Mouse (Mus musculus) liver, embryonic 15.5 days (tissue): ENCODE measurements around the gene Tulp1. TPM values are rescaled to one million over a fixed set of nuclear protein-coding genes. Genes with fewer than 3 reads are reported as not detected.

Source experiments
- ATAC-seq: fragments of 200-750 bp; cut with Nextera tagmentation; 2 replicates; pipeline ENCODE4 v1.8.0; 2017; ENCODE audit warnings: moderate number of reproducible peaks, mild to moderate bottlenecking, moderate library complexity; ENCODE audit not compliant: insufficient read depth
- H3K27ac ChIP-seq: fragments of 300-500 bp; sonication (generic); replicated peaks from 2 replicates; pipeline ENCODE4 v1.5.1; 2015; ENCODE audit warnings: mild to moderate bottlenecking, inconsistent platforms
- H3K27me3 ChIP-seq: fragments of 300-500 bp; sonication (generic); 2 replicates; pipeline ENCODE4 v1.6.1; 2015; ENCODE audit warnings: mild to moderate bottlenecking, inconsistent platforms
- H3K36me3 ChIP-seq: fragments of 300-500 bp; sonication (generic); replicated peaks from 2 replicates; pipeline ENCODE4 v1.6.1; 2015; ENCODE audit warnings: moderate library complexity, mild to moderate bottlenecking, inconsistent platforms
- H3K4me1 ChIP-seq: fragments of 300-500 bp; sonication (generic); replicated peaks from 2 replicates; pipeline ENCODE4 v1.6.1; 2015; ENCODE audit warnings: inconsistent platforms
- H3K4me2 ChIP-seq: fragments of 300-500 bp; sonication (generic); 2 replicates; pipeline ENCODE4 v1.6.1; 2015; ENCODE audit warnings: moderate library complexity, mild to moderate bottlenecking, inconsistent platforms
- H3K4me3 ChIP-seq: fragments of 300-500 bp; sonication (generic); replicated peaks from 2 replicates; pipeline ENCODE4 v1.5.1; 2015; ENCODE audit warnings: mild to moderate bottlenecking, inconsistent platforms
- H3K9ac ChIP-seq: fragments of 300-500 bp; sonication (generic); 2 replicates; pipeline ENCODE4 v1.6.1; 2015; ENCODE audit warnings: moderate library complexity, mild to moderate bottlenecking, inconsistent platforms
- H3K9me3 ChIP-seq: fragments of 300-500 bp; sonication (generic); replicated peaks from 2 replicates; pipeline ENCODE4 v1.6.1; 2016; ENCODE audit warnings: inconsistent platforms
- WGBS: fragments of 180-500 bp; shearing (Covaris S2); methylation state at CpG from one replicate; pipeline ENCODE4 v1.1.7; 2015; ENCODE audit warnings: mixed read lengths; ENCODE audit not compliant: insufficient replicate concordance; 5-methylcytosine and 5-hydroxymethylcytosine counted together
- polyA plus RNA-seq: library from polyadenylated mRNA; unstranded; fragments of >200 nt; fragmentation: Nextera tagmentation; extraction: Ambion mirVana; gene quantifications from 2 replicates; pipeline ENCODE4 v1.2.1, GENCODE M21; 2015

Tulp1 gene
- polyA plus RNA-seq, 1 experiment from 2014 or later, result 0.14 TPM

DNA sequence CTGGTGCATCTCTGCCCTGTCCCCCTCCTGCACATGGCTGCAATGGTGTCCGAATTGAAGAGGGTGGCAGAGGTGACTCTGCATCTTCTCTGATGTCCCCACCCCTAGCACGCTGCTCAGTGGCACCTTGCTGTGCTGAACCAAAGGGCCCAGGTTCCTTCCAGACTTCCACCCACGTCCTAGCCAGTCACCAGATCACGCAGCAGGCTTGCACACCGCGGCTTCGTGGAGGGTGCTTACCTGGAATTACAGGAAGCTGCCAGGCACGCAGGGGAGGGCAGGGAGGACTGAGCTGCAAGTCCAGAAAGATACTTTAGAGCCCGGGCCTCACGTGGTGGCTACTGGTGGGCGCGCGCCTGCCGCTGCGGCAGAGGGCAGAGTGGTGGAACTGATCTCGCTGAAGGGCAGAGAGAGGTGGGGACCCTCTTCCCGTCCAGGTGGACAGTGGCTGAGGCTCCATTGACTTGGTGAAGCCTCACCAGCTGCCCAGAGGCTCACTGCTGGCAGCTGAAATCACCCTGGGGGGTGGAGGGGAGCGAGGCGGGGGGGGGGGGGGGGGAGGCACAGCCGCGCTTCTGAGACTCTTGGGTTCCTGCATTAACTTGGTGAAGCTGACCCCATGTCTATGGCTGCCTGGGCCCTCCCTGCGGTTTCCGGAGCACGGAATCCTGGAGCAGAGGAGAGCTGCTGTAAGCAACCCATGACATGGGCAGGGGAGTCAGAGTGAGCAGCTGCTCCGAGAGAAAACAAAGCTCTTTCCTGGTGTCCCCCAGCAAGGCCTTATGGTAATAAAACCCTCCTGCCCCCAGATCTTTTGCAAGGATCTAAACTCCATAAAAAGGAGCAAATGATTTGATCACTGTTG, 26.8 kb upstream of the Tulp1 start:
- WGBS, result 2% methylated on average over 25 of the region's 25 CpGs
- H3K27me3 ChIP-seq, result peaks cover 31% of the 10 kb centered on the region
- H3K9ac ChIP-seq, result no peak overlapping the region
- no peak overlapping the region for H3K4me3 ChIP-seq
- H3K27ac ChIP-seq, result no peak overlapping the region
- ATAC-seq, result no peak
- no peaks in the 10 kb centered on the region for H3K36me3 ChIP-seq
- no peaks in the 10 kb centered on the region for H3K9me3 ChIP-seq
- 0 out of 2 replicates have a peak, but pooled peaks cover 3% of the 10 kb centered on the region for H3K4me1 ChIP-seq
- H3K4me2 ChIP-seq, result peak overlapping the region; percentile 29

DNA sequence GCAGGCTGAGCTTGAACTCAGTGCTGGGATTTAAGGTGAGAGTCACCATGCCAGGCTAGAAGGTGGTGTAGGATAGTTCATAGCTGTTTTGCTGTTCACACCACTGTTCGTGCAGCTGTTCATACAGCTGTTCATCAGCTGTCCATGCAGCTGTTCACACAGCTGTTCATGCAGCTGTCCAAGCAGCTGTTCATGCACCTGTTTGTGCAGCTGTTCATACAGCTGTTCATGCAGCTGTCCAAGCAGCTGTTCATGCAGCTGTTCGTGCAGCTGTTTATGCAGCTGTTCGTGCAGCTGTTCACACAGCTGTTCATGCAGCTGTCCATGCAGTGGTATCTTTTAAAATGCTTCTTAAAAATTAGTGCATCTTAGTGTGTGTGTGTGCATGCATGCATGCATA, 23.5 kb upstream of the Tulp1 start:
- Histone ChIP-seq H3K27ac (no peak overlapping the region), H3K36me3 (no peaks in the 10 kb centered on the region), H3K4me3 (no peak overlapping the region), H3K4me1 (peaks cover 3% of the 10 kb centered on the region; the same call in 1 of the 2 replicates), H3K9me3 (no peaks in the 10 kb centered on the region), H3K4me2 (no peak overlapping the region), H3K9ac (no peak overlapping the region), H3K27me3 (peaks cover 43% of the 10 kb centered on the region)
- 52% methylated on average over 3 of the region's 3 CpGs for whole genome bisulfite sequencing
- ATAC-seq, result no peak

DNA sequence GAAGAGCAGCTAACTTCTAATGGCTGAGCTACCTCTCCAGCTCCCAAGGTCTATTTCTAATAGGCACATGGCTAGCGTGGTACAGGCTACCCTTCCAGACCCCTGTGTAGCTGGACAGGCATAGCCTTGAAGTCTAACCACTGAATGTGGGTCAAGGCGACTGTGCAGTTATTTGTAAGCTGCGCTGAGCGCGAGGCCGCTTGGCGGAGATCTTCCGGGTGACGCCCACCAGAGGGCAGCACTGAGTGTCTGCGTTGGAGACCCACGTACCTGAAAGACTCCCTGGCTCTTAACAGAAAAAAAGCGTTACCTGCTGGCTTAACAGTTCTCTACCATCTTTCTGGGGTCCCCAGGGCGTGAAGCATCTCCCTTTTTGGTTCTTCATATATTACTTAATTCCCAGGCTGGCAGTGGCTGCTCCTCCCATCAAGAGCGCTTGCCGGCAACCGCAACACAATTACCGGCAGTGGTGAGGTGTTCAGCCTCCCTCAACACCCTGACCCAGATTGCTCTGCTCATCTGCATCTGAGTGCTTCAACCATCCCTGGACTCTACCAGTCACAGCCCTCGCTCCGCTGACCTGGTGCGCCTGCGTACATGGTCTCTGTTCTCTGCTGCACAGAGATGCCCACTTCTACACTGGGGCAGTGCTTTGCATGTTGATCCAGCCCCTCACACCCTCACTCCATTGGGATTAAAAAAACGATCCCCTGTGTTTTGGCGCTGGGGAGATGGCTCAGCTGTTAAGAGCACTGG, 21.3 kb upstream of the Tulp1 start:
- H3K36me3 ChIP-seq, result no peaks in the 10 kb centered on the region
- H3K9ac ChIP-seq, result no peak overlapping the region
- no peaks in the 10 kb centered on the region for H3K9me3 ChIP-seq
- no peak overlapping the region for H3K27ac ChIP-seq
- H3K4me2 ChIP-seq, result no peak overlapping the region; the same call in 1 of the 2 replicates
- WGBS, result 7% methylated on average over 23 of the region's 23 CpGs
- ATAC-seq, result no peak
- peaks cover 42% of the 10 kb centered on the region for H3K27me3 ChIP-seq
- no peak overlapping the region for H3K4me3 ChIP-seq
- H3K4me1 ChIP-seq, result no peaks in the 10 kb centered on the region; the same call in 1 of the 2 replicates

DNA sequence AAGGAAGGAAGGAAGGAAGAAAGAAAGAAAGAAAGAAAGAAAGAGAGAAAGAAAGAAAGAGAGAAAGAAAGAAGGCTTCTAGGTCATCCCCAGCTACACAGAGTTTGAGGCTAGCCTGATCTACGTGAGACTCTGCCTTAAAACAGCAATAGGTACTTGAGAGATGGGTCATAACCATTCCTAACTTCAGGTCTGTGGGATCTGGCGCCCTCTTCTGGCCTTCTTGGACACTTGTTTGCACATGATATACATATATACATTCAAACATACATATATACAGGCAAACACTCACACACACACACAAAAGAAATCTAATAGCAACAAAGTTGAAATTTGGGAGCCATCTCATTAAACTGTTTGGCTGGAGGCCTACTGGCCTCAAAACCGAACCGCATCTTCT, 19.3 kb upstream of the Tulp1 start:
- no peaks in the 10 kb centered on the region for H3K36me3 ChIP-seq
- ATAC-seq, result no peak
- no peaks in the 10 kb centered on the region for H3K9me3 ChIP-seq
- no peak overlapping the region for H3K4me3 ChIP-seq
- no peak overlapping the region for H3K27ac ChIP-seq
- no peak overlapping the region for H3K9ac ChIP-seq
- 59% methylated on average over 4 of the region's 4 CpGs for WGBS
- no peaks in the 10 kb centered on the region; the same call in 1 of the 2 replicates for H3K4me1 ChIP-seq
- H3K4me2 ChIP-seq, result no peak overlapping the region
- H3K27me3 ChIP-seq, result peaks cover 36% of the 10 kb centered on the region

DNA sequence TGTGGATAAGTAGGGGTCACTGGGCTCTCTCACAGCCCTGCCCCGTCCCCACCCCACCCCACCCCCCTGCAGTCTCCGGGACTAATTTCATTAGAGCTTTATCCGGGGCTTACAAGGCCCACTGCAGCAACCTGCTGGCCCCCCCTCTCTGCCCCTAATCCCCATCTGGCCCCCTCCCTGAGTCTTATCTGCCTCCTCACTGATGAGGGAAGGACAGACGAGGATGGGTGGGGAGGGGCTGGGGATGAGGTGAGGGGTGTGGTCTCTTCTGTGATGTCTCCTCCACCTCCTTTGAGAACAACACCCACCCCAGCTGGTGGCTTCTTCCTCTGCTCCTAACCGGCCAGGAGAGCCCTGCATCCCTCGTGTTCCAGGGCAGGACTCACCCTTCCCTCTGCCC, 15.2 kb upstream of the Tulp1 start:
- Histone ChIP-seq H3K27ac (no peak overlapping the region), H3K9ac (no peak overlapping the region), H3K4me2 (no peak overlapping the region), H3K4me3 (no peak overlapping the region), H3K27me3 (peaks cover 26% of the 10 kb centered on the region), H3K4me1 (peaks cover 7% of the 10 kb centered on the region), H3K36me3 (no peaks in the 10 kb centered on the region), H3K9me3 (no peaks in the 10 kb centered on the region)
- WGBS, result 10% methylated on average over 6 of the region's 6 CpGs
- ATAC-seq, result no peak

DNA sequence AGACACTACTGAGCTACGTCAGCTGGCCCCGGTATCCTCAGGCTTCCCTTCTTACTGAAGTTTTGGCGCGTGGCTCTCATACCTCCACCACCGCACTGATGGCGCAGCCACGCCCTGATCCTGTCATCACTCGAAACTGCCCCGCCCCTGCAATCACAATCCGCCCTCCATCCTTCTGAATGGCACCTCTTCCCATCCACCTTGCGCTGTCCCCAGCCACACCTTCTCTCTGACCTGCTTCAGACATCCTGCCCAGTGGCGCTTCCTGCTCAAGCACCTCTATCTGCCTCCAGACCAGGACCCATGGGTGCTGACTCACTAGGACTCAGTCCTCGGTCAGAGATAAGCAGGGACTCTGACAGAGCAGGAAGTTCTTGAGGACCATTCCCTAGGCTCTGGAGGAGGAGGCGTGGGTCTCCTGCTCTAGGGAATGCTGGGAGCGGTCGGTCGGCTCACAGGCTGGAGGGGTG, 10.6 kb upstream of the Tulp1 start:
- Histone ChIP-seq H3K27ac (no peak overlapping the region), H3K36me3 (no peaks in the 10 kb centered on the region), H3K27me3 (peaks cover 44% of the 10 kb centered on the region), H3K4me3 (no peak overlapping the region), H3K4me2 (no peak overlapping the region), H3K4me1 (peaks cover 12% of the 10 kb centered on the region), H3K9ac (no peak overlapping the region), H3K9me3 (no peaks in the 10 kb centered on the region)
- no peak for ATAC-seq
- 5% methylated on average over 17 of the region's 17 CpGs for WGBS

DNA sequence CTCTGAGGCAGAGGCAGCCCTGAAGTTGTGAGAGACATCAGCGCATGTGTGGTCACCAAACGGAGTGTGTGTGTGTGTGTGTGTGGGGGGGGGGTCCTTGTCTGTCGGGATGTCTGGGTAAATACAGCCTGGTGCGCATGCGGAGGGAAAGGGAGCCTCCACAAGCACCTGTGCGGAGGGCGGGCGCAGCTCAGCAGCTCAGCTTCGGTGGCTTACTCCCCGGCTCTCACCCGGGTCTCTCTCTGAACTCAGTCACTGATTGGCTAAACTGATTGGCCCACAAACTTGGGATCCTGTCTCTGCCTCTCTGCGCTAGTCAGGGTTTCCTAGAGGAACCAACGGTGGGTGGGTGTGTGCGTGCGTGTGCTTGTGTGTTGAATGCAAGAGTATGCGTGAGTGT, 9.5 kb upstream of the Tulp1 start:
- no peaks in the 10 kb centered on the region for H3K9me3 ChIP-seq
- no peak overlapping the region for H3K27ac ChIP-seq
- no peak overlapping the region for H3K9ac ChIP-seq
- ATAC-seq, result no peak
- H3K4me2 ChIP-seq, result peak overlapping the region; percentile 7; the same call in 1 of the 2 replicates
- no peaks in the 10 kb centered on the region for H3K36me3 ChIP-seq
- H3K27me3 ChIP-seq, result peaks cover 44% of the 10 kb centered on the region
- no peak overlapping the region for H3K4me3 ChIP-seq
- peaks cover 12% of the 10 kb centered on the region for H3K4me1 ChIP-seq
- 12% methylated on average over 16 of the region's 16 CpGs for WGBS

DNA sequence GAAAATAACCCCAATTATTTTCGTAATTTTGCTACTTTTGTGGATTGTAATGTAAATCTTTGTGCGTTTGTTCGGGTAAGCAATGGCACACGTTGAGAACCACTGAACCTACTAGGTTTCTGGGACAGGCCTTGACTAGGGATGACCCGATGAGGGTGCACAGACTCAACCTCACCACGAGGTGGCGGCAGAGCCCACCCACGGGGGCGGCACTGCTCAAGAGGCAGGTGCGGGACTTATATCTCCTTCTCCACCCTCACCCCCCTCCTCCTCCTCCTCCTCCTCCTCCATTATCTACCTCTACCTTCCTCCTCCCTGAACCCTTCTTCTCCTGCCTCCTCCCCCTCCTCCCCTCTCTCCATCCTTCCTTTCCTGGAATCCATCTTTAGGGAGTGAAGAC, 8.8 kb upstream of the Tulp1 start:
- no peak overlapping the region for H3K27ac ChIP-seq
- peaks cover 49% of the 10 kb centered on the region for H3K27me3 ChIP-seq
- no peak overlapping the region for H3K9ac ChIP-seq
- no peaks in the 10 kb centered on the region for H3K36me3 ChIP-seq
- 6% methylated on average over 10 of the region's 10 CpGs for WGBS
- no peak overlapping the region for H3K4me3 ChIP-seq
- H3K9me3 ChIP-seq, result no peaks in the 10 kb centered on the region
- no peak for ATAC-seq
- peaks cover 12% of the 10 kb centered on the region for H3K4me1 ChIP-seq
- no peak overlapping the region for H3K4me2 ChIP-seq

DNA sequence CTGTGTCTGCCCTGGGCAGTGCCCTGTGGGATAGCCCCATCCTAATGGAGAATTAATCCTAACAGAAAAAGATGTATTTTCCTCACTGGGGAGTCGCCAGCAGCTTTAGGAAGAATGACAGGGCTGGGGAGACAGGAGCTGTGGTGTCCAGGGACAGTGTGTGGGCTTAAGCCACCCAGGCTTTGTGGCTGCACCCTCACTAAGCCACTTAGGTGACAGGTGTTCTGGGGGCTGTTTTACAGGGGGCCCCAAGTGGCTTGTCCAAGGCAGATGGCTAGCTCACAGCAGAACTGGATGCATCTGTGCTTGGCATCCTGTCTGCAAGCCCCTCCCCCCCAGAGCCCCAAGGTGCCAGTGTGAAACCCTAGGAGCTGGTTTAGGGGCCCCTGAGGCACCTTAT, 6.9 kb upstream of the Tulp1 start:
- 45% methylated on average over 1 of the region's 1 CpGs for WGBS
- no peak for ATAC-seq

DNA sequence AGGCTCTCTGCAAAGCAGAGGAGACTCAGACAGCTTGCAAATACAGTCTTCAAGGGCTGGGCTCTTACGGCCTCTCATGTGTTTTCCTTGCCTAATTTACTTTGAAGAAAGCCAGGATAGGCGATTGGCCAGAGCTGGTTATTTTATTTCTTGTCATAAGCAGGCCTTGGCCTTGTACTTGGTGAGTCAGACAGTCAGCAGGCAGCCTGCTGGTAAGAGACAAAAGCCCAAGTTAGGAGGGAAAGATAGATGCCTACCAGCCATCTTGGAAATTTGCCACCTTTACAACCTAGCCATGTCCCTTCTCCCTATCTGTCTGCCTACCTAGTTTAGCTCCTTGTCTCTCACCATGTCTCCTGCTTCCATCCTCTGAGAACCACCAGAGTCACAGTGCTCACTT, 6.3 kb upstream of the Tulp1 start:
- no peaks in the 10 kb centered on the region for H3K9me3 ChIP-seq
- no peak overlapping the region for H3K27ac ChIP-seq
- no peak overlapping the region for H3K4me2 ChIP-seq
- H3K9ac ChIP-seq, result no peak overlapping the region
- no peak for ATAC-seq
- no peaks in the 10 kb centered on the region for H3K36me3 ChIP-seq
- 59% methylated on average over 2 of the region's 2 CpGs for WGBS
- H3K4me3 ChIP-seq, result no peak overlapping the region
- peaks cover 46% of the 10 kb centered on the region for H3K27me3 ChIP-seq
- H3K4me1 ChIP-seq, result peaks cover 17% of the 10 kb centered on the region

More for the DNA sequence above, 6.9 kb upstream of the Tulp1 start:
- H3K36me3 ChIP-seq, result no peaks in the 10 kb centered on the region
- no peak overlapping the region for H3K27ac ChIP-seq
- H3K9ac ChIP-seq, result no peak overlapping the region
- H3K4me3 ChIP-seq, result no peak overlapping the region
- H3K4me1 ChIP-seq, result peaks cover 17% of the 10 kb centered on the region
- no peak overlapping the region for H3K4me2 ChIP-seq
- H3K27me3 ChIP-seq, result peaks cover 52% of the 10 kb centered on the region
- H3K9me3 ChIP-seq, result no peaks in the 10 kb centered on the region

DNA sequence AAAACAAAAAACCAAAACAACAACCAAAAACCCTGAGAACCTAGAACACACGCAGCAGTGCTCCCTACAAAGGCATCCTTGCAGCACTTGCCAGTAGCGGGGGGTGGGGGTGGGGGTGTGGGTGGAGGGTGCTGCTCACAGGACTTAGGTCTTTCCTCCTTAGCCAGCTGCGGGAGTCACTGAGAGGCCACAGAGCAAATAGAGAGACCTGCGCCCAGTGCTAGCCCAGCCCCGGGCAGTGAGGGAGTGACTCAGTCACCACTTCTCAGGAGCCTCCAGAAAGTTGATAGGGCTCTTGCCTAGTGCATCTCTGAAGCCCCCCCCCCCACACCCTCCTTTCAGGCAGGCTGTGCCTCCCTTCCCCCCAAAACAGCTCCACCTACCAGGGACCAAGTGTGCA, 4.0 kb upstream of the Tulp1 start:
- Histone ChIP-seq H3K27ac (no peak overlapping the region), H3K27me3 (peaks cover 45% of the 10 kb centered on the region), H3K4me1 (peaks cover 7% of the 10 kb centered on the region; the same call in 1 of the 2 replicates), H3K9me3 (no peaks in the 10 kb centered on the region), H3K4me2 (no peak overlapping the region), H3K9ac (no peak overlapping the region), H3K36me3 (no peaks in the 10 kb centered on the region), H3K4me3 (no peak overlapping the region)
- ATAC-seq, result no peak
- WGBS, result 63% methylated on average over 5 of the region's 5 CpGs
